Mouse (Mus musculus): Measurements from ENCODE around the gene Ctrb1.
"Not testable (repeated sequence)": the region's sequence is repeated elsewhere in the genome, so short reads cannot be mapped to it uniquely, and the experiment has no call there.

Ctrb1 gene

DNA sequence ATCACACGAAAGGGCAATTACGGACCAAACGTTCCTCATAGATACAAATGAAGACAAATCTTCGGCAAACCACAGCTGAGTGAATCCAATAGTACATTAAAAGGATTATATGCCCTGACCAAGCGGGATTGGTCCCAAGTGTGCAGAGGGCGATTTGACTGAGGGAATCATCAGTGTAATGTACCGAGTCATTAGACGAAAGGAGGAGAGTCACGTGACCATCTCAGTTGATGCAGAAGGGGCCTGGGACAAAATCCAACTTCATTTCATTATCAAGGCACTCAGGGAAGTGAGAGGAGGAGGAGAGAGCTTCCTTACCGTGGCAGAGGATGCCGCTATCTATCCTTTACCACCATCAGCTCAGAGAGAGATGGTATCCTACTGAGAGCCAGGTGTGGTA is 9.7 kb downstream of the Ctrb1 start:
- H3K27me3 ChIP-seq (ENCODE audit: control insufficient read depth, insufficient read depth, low read length, poor library complexity, severe bottlenecking) = no peaks in the 10 kb centered on the region
- DNase-seq (ENCODE audit: low read depth, low spot score) = no peak
- no peaks in the 10 kb centered on the region for H3K36me3 ChIP-seq (ENCODE audit: control insufficient read depth, insufficient read depth, low read length, poor library complexity, severe bottlenecking)

DNA sequence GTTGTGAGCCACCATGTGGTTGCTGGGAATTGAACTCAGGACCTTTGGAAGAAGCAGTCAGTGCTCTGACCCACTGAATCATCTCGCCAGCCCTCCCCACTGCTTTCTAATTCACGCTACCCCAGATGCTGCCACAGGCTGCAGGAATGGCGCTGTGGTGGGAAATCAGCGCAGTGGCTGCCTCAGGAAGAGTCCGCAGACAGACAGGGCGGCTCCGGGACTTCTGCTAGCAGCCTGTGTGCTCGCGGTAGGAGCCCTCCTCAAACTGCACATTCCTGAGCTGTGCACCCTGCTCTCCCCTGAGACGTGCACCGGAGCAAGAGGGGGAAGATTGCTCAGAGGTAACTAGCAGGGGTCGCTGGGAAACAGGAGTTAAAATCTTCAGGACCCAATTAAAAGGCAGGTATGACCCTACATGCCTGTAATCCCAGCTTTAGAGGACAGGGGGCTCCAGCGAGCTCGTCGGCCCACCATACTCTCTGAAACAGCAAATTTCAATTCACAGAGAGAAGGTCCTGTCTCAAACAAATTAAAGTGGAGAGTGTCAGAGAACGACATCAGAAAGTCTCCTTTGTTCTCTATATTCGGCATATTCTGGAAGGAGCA is 10.3 kb downstream of the Ctrb1 start:
- Histone ChIP-seq H3K36me3 (ENCODE audit: control insufficient read depth, insufficient read depth, low read length, poor library complexity, severe bottlenecking) (no peaks in the 10 kb centered on the region), H3K27me3 (ENCODE audit: control insufficient read depth, insufficient read depth, low read length, poor library complexity, severe bottlenecking) (no peaks in the 10 kb centered on the region)
- DNase-seq (ENCODE audit: low read depth, low spot score) = no peak

DNA sequence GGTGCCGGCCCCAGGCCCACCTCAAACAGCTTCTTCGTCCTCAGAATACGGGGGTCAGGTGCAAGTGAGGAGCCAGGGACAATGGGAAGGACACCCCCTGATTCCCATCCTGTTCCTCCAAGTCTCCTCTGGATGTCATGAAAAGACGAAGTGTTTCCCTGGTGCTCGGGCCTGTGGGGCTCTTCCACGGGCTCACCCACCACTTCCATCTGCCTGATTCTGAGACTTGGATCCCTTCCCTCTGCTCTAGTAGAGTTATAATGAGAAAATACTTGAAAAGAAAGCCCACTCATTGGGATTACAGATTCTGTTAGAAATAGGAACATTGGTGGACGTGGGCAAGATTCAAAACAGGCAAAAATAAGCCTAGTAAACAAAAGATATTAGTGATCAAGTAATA is 12.0 kb downstream of the Ctrb1 start:
- no peak for DNase-seq (ENCODE audit: low read depth, low spot score)
- H3K27me3 ChIP-seq (ENCODE audit: control insufficient read depth, insufficient read depth, low read length, poor library complexity, severe bottlenecking) = no peaks in the 10 kb centered on the region

DNA sequence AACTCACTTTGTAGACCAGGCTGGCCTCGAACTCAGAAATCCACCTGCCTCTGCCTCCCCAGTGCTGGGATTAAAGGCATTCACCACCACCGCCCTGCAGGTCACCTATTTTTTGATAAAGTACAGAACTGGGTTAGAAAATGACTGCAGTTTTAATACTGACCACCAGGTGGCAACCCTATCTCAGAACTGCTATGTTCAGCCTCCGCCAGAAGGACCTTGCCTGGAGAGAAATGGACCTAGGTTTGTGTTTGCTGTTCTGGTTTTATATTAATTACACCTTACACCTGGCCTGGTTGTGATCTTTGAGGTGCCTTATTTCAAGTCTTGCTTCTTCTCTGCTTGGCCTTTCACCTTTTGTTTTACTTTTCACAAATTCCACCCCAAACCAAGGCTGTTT is 12.7 kb downstream of the Ctrb1 start:
- peak; percentile 81 for DNase-seq (ENCODE audit: low read depth, low spot score)
- Histone ChIP-seq H3K27me3 (ENCODE audit: control insufficient read depth, insufficient read depth, low read length, poor library complexity, severe bottlenecking) (no peaks in the 10 kb centered on the region), H3K36me3 (ENCODE audit: control insufficient read depth, insufficient read depth, low read length, poor library complexity, severe bottlenecking) (no peaks in the 10 kb centered on the region)

More for the DNA sequence above, 12.0 kb downstream of the Ctrb1 start:
- no peaks in the 10 kb centered on the region for H3K36me3 ChIP-seq (ENCODE audit: control insufficient read depth, insufficient read depth, low read length, poor library complexity, severe bottlenecking)

DNA sequence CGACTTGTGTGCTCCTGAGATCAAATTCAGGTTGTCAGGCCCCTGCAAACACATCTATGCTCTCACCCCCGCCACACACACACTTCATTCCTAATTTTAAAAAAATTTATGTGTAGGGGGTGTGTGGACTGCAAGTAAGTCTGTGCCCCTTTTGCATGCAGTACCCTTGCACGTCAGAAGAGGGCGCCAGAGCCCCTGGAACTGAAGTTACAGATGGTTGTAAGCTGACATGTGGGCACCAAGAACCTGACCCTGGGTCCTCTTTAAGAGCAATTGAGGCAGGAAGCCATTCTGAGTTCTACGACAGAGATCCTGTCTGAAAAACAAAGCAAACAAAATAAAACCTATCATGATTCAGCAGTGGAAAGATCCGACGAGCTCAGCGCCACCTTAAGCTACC is 14.6 kb downstream of the Ctrb1 start:
- Histone ChIP-seq H3K27me3 (ENCODE audit: control insufficient read depth, insufficient read depth, low read length, poor library complexity, severe bottlenecking) (no peaks in the 10 kb centered on the region), H3K36me3 (ENCODE audit: control insufficient read depth, insufficient read depth, low read length, poor library complexity, severe bottlenecking) (no peaks in the 10 kb centered on the region)
- DNase-seq (ENCODE audit: low read depth, low spot score) = peak; percentile 57

DNA sequence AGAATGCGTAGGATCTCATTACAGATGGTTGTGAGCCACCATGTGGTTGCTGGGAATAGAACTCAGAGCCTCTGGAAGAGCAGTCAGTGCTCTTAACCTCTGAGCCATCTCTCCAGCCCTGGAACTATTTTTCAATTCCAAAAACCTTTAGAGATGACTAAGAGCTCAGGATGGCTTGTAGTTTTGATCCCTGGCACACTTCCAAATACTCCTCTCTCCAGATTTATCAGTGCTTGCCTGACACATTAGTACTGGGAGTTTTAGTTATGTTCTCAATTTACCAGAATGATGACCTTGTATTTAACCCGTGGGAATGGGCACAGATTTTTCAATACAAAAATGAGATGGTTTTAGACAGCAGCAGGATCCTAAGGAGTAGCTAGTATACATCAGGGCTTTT is 24.1 kb downstream of the Ctrb1 start:
- peaks cover 6% of the 10 kb centered on the region for H3K36me3 ChIP-seq (ENCODE audit: control insufficient read depth, insufficient read depth, low read length, poor library complexity, severe bottlenecking)
- no peak for DNase-seq (ENCODE audit: low read depth, low spot score)
- H3K27me3 ChIP-seq (ENCODE audit: control insufficient read depth, insufficient read depth, low read length, poor library complexity, severe bottlenecking) = no peaks in the 10 kb centered on the region

DNA sequence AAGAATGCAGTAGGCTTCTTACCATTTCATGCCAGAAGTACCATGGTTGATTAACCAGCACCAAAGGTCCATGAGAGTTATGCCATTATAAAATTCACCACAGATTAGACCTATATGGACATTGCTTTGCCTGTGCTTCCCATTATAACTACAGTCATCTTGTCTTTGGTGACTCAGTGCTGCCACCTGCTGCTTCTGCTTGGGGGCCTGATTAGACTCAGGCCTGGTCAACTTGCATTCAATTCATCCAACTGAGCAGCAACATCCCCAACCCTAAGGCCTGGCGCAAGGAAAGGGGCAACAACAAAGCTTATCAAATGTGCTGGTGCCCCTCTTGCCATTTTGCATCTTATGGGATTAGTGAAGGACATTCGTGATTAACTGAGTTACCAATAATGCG is 28.3 kb downstream of the Ctrb1 start:
- Histone ChIP-seq H3K36me3 (ENCODE audit: control insufficient read depth, insufficient read depth, low read length, poor library complexity, severe bottlenecking) (peaks cover 4% of the 10 kb centered on the region; the same call in 1 of the 2 replicates), H3K27me3 (ENCODE audit: control insufficient read depth, insufficient read depth, low read length, poor library complexity, severe bottlenecking) (no peaks in the 10 kb centered on the region)
- DNase-seq (ENCODE audit: low read depth, low spot score) = peak; percentile 85

DNA sequence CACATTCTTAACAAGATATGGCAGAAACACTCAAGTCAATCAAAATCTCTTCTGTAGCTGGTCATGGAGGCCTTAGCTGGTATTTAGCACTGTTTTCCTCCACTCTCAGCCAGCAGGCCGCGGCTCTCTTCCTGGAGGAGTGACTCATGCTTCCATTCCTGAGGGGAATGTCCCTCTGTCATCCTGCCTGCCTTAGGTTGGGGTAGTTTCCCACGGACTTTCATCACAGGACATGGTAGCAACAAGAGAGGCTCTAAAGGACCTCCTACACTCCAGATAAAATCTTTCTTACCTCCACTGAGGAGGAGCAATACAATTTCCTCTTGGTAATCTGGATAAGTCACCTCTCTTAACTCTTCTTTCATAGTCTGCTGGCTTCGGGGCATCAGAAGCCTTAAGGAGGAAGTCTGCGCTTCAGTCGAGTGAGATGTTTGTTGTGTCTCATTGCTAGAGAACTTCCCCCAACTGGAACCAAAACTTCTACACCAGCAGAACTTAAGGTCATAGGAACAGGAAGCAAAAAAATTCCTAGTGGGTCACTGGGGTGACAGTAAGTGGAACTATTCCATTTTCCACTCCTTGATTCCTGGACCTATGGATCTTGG is 31.9 kb downstream of the Ctrb1 start:
- DNase-seq (ENCODE audit: low read depth, low spot score) = peak; percentile 57
- no peaks in the 10 kb centered on the region for H3K36me3 ChIP-seq (ENCODE audit: control insufficient read depth, insufficient read depth, low read length, poor library complexity, severe bottlenecking)
- no peaks in the 10 kb centered on the region for H3K27me3 ChIP-seq (ENCODE audit: control insufficient read depth, insufficient read depth, low read length, poor library complexity, severe bottlenecking)

DNA sequence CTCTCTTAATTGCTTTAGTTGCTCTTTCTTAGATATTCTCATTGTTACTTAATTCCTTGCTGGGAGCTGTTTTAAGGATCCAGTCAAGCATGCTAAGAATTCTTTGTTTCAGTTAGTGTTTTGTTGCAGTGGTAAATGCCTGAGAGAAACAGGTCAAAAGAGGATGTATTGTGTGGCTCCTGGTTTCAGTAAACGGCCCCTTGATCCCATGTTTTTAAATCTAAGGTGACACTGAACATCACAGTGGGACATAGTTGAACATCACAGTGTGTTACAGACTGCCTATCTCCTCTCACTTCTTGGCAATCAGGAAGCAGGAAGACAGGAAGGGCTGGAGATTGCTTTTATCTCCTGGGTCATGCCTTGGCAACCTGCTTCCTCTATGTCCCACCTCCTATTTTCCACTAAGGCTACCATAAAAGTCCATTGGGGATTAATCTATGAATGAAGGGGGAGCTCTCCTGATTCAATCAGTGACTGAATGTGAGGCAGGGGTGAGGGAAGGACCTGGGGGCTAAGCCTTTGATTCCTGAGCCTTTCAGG is 33.4 kb downstream of the Ctrb1 start:
- H3K36me3 ChIP-seq (ENCODE audit: control insufficient read depth, insufficient read depth, low read length, poor library complexity, severe bottlenecking) = no peaks in the 10 kb centered on the region
- no peaks in the 10 kb centered on the region for H3K27me3 ChIP-seq (ENCODE audit: control insufficient read depth, insufficient read depth, low read length, poor library complexity, severe bottlenecking)
- no peak for DNase-seq (ENCODE audit: low read depth, low spot score)

DNA sequence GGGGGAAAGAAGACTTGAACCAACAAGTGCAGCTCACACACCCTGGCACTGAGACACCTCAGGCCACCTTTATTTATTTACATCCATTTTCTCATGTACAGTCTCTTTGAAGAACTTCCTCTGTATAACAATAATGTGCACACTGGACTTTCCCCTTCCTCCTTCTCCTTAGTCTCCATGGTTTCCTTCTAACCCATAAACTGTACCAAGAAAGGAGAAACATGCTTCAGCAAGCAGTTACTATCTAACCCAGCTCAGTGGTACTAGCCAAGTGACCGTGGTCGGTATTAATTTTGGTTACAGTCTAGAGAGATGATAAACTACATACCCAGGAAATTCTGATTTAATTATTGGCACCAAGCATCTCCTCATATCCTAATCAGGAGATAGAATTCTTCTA is 37.3 kb downstream of the Ctrb1 start:
- H3K36me3 ChIP-seq (ENCODE audit: control insufficient read depth, insufficient read depth, low read length, poor library complexity, severe bottlenecking) = no peaks in the 10 kb centered on the region
- DNase-seq (ENCODE audit: low read depth, low spot score) = no peak
- H3K27me3 ChIP-seq (ENCODE audit: control insufficient read depth, insufficient read depth, low read length, poor library complexity, severe bottlenecking) = no peaks in the 10 kb centered on the region

DNA sequence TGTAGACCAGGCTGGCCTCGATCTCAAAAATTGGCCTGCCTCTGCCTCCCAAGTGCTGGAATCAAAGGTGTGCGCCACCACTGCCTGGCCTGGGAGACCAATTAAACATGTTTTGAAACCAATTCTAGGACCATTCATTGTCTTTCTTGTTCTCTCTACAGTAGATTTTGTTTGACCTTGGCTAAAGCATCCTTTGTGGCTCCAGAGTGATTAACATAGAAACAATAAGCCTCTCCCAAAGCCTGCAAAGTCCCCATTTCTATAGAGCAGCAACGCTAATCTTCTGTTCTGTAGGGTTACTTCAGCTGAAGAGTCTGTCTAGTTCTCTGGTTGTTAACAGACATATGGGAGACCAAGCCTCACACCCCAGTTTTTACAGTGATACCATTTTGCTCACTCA is 40.2 kb downstream of the Ctrb1 start:
- no peak for DNase-seq (ENCODE audit: low read depth, low spot score)
- Histone ChIP-seq H3K36me3 (ENCODE audit: control insufficient read depth, insufficient read depth, low read length, poor library complexity, severe bottlenecking) (no peaks in the 10 kb centered on the region), H3K27me3 (ENCODE audit: control insufficient read depth, insufficient read depth, low read length, poor library complexity, severe bottlenecking) (no peaks in the 10 kb centered on the region)

DNA sequence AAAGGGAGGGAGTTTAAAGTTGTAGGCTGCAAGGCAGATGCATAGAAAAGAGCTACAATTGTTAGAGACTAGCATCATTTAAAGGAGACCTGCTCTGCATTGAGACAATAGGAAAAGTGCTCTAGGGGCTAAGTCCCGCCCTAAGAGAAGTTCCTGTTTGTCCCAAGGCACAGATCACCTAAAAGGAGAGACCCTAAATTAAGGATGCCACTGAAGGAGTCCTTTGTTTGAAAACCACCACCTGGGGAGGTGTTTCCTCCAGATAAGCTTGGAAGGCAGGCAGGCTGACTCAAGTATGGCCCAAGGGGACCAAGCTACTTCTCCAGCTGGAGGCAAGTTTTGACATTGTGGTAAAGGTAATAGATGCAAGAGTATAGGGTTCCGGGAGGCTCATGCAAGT is 42.0 kb downstream of the Ctrb1 start:
- no peak for DNase-seq (ENCODE audit: low read depth, low spot score)
- Histone ChIP-seq H3K27me3 (ENCODE audit: control insufficient read depth, insufficient read depth, low read length, poor library complexity, severe bottlenecking) (no peaks in the 10 kb centered on the region), H3K36me3 (ENCODE audit: control insufficient read depth, insufficient read depth, low read length, poor library complexity, severe bottlenecking) (no peaks in the 10 kb centered on the region)

DNA sequence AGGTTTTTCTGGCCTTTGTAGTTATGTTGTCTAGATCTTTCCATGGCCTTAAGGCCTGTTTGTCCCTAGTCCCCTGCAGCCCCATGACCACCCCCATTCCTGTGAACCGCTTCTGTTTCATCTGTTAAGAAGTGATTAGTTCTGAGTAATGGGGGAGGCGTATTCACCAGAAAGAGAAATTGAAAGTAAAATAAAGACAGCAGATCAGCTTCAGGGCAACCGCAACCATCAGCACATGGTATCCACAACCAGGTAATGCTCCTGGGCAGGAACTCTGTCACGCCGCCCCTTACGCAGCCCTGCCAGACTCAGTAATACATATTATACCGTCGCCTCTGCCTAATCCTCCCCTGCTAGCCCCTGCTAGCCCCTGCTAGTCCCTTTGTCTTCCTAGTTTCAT is 45.1 kb downstream of the Ctrb1 start:
- Histone ChIP-seq H3K36me3 (ENCODE audit: control insufficient read depth, insufficient read depth, low read length, poor library complexity, severe bottlenecking) (no peaks in the 10 kb centered on the region), H3K27me3 (ENCODE audit: control insufficient read depth, insufficient read depth, low read length, poor library complexity, severe bottlenecking) (no peaks in the 10 kb centered on the region)
- peak; percentile 43 for DNase-seq (ENCODE audit: low read depth, low spot score)

DNA sequence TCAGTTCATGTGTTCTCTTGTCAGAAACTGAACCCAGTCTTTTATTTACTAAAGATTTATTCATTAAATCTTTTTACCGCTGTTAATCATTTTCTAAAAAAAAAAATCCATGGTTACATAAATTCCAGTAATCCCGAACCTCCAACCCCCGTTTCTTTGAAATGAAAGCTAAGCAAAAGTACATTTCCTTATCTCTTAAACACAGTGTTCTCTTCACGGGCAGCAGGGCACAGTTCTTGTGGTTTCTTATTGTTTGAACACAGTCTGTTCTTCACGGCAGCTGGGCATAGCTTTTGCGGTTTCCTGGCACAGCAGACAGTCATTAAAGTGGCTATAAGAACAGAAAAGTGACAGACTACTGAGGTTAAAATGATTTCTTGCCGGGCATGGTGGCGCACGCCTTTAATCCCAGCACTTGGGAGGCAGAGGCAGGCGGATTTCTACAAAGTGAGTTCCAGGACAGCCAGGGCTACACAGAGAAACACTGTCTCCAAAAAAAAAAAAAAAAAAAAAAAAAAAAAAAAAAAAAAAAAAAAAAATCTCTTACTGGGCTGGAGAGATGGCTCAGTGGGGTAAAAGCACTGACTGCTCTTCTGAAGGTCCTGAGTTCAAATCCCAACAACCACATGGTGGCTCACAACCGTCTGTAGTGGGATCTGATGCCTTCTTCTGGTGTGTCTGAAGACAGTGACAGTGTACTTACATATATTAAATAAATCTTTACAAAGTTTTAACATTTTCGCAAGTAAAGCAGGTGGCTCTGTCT is 46.3 kb downstream of the Ctrb1 start:
- not testable (repeated sequence) for H3K27me3 ChIP-seq (ENCODE audit: control insufficient read depth, insufficient read depth, low read length, poor library complexity, severe bottlenecking); H3K36me3 ChIP-seq (ENCODE audit: control insufficient read depth, insufficient read depth, low read length, poor library complexity, severe bottlenecking)
- peak; percentile 86 for DNase-seq (ENCODE audit: low read depth, low spot score)
